Mouse (Mus musculus): ENCODE results near the gene Tmem56.

Tmem56 gene

DNA sequence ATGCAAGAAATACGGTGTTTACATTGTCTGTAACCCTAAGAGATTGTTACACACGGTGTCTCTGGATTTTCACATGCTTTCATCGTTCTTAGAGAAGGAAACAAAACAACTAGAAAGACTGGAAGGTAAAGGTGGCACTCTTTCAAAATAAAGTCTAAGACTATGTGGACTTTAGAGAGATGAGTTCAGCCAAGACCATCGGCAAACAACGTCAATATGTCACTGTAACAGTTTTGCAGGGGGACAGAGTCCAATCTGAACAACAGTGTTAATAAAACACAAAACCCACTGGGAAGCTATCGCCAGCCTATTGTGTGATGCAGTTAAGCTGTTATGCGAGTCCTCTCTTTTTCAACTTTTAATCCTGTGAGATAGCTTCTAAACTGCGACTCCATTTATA is 114.3 kb downstream of the Tmem56 start:
- DNase-seq (ENCODE audit: low spot score), result no peak

GRCm38 (mm10) chr3:121163271-121163819 is 119.6 kb downstream of the Tmem56 start:
- DNase-seq (ENCODE audit: low spot score), result peak; percentile 70

- DNase-seq (ENCODE audit: low spot score), result no peak
Measured at GRCm38 (mm10) chr3:121161661-121162060, 121.2 kb downstream of the Tmem56 start.

GRCm38 (mm10) chr3:121160424-121160823 is 122.5 kb downstream of the Tmem56 start:
- DNase-seq (ENCODE audit: low spot score), result no peak

- no peak for DNase-seq (ENCODE audit: low spot score)
Measured at GRCm38 (mm10) chr3:121159566-121159965, 123.3 kb downstream of the Tmem56 start.

DNA sequence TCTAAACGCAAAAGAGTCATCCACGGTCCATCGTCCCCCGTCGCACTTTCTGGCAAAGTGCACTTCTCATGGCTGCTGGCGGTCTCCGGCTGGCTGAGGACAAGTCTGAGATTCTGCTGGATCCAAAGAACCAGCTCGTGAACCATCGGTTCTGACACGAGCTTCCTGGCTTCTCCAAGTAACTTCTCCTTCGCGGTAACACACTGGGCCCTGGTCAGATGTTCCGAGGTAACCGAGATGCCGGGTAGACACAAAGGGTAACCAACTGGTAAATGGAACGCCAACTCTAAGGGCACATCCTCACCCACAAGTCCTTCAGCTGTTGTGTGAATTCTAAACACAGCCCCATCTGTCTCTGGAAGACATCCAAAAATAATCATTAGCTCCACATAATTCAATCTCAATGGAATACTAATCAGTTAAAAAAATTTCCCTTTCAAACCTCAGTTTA is 124.0 kb downstream of the Tmem56 start:
- peak; percentile 30 for DNase-seq (ENCODE audit: low spot score)

DNA sequence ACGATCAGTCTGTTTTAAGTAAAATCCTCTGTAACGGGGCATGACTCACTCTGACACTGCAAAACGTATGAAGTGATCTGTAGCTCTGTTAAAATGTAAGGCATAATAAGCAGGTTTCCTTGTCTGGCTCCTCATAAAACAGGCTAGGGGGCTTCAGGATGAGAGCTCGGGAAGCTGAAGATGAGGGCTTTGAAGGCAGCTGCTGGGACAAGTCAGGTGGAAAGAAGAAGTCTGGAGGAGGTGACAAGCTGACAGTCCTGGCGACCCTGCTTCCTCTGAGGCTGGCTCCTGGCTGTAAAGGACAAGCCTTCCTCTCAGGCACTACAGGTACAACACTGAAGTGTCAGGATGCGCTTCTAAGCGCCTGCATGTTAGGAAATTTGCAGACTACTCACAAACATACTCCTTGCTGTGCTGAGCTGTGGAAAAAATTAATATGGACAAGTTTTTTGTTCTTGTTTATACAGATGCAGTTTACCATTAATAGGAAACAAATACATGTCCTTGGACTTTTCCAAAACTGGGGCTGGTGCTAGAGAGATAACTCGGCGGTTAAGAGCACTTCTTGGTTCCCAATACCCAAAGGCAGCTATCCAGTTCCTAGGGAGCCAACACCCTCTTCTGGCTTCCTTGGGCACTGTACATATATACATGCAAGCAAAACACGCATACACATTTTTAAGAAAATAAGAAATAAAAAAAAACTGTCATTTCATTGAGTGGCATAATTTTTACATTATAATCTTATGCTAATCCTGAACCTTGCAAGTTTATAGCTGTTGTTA is 125.2 kb downstream of the Tmem56 start:
- DNase-seq (ENCODE audit: low spot score), result no peak

DNA sequence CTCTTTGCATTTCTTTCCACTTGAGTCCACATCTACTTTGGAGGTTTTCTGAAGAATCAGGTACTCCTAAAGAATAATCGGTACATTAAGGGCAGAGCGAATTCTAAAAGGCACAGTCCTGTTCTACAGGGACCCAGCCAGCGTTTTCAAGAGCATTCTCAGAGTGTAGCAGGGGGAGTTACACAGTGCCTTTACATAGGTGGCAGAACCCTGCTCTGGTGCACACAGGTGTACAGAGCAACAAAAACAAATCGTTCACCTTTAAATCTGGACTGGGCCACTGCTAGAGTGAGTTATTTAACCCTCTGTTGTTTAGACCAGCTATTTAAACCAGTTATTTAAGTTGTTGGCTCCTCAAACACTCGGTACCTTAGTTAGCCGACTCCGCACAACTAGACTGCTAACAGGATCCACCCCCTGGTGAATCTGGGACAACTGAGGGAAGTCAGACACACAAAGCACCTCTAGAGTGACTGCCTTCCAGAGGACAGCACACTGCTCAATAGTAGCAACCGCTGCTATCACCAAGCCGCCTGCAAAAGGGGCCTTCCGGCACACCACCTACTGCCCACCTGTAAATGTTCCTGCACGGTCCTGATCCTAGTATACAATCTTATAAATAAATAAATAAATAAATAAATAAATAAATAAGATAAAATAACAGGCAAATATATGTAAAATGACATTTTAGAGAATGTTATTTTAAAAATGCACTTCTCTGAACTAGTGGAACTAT is 126.3 kb downstream of the Tmem56 start:
- DNase-seq (ENCODE audit: low spot score), result no peak

- DNase-seq (ENCODE audit: low spot score), result no peak
Measured at GRCm38 (mm10) chr3:121156043-121156442, 126.9 kb downstream of the Tmem56 start.

Data from layer of hippocampus, adult 11-12 months (tissue).